Mouse (Mus musculus) megakaryocyte, embryonic 14.5 days (primary cell): ENCODE results near the gene Tulp2. TPM values are rescaled to one million over a fixed set of nuclear protein-coding genes. Genes with fewer than 3 reads are reported as not detected.

Experiments used
- H3K27me3 ChIP-seq: replicated peaks from 2 replicates; pipeline ENCODE3; 2012; ENCODE audit warnings: inconsistent platforms
- H3K36me3 ChIP-seq: replicated peaks from 2 replicates; pipeline ENCODE3; 2012; ENCODE audit warnings: low read length, inconsistent platforms, mixed read lengths
- H3K4me1 ChIP-seq: 2 replicates; pipeline ENCODE4 v1.6.1; 2012; ENCODE audit warnings: inconsistent platforms
- H3K4me3 ChIP-seq: replicated peaks from 2 replicates; pipeline ENCODE3; 2012; ENCODE audit warnings: moderate library complexity, mild to moderate bottlenecking, inconsistent platforms
- H3K9me3 ChIP-seq: 2 replicates; pipeline ENCODE4 v1.6.1; 2012; ENCODE audit warnings: inconsistent platforms
- FLI1 ChIP-seq: IDR thresholded peaks from 2 replicates; pipeline ENCODE4 v1.6.1; 2012; ENCODE audit warnings: low read length, inconsistent platforms, mixed read lengths
- GATA1 ChIP-seq: IDR thresholded peaks from 3 replicates; pipeline ENCODE4 v1.6.1; 2012; ENCODE audit warnings: mixed read lengths, low read length, inconsistent platforms, borderline replicate concordance
- polyA plus RNA-seq: library from polyadenylated mRNA; stranded (reverse); fragments of >175 nt; gene quantifications from 2 replicates; pipeline ENCODE4 v1.2.3, GENCODE M21; 2012; ENCODE audit warnings: low replicate concordance; ENCODE audit not compliant: insufficient read depth

The Tulp2 gene
- polyA plus RNA-seq, 1 experiment = not detected

GRCm38 (mm10) chr7:45564811-45565210 lies 83.1 kb downstream of the Tulp2 start:
- Histone ChIP-seq H3K4me3 (no peak overlapping the region), H3K4me1 (peaks cover 83% of the 10 kb centered on the region), H3K9me3 (no peaks in the 10 kb centered on the region)

GRCm38 (mm10) chr7:45565446-45565845 lies 83.8 kb downstream of the Tulp2 start:
- Histone ChIP-seq H3K4me1 (peaks cover 81% of the 10 kb centered on the region), H3K9me3 (no peaks in the 10 kb centered on the region), H3K4me3 (no peak overlapping the region), H3K36me3 (peaks cover 6% of the 10 kb centered on the region), H3K27me3 (no peaks in the 10 kb centered on the region)
- no peak for TF ChIP-seq FLI1
- TF ChIP-seq GATA1 = no peak

More at GRCm38 (mm10) chr7:45564811-45565210, 83.1 kb downstream of the Tulp2 start:
- H3K27me3 ChIP-seq = no peaks in the 10 kb centered on the region
- TF ChIP-seq FLI1 (no peak), GATA1 (no peak)
- H3K36me3 ChIP-seq = peaks cover 6% of the 10 kb centered on the region

GRCm38 (mm10) chr7:45567112-45567779 lies 85.6 kb downstream of the Tulp2 start:
- Histone ChIP-seq H3K9me3 (no peaks in the 10 kb centered on the region), H3K36me3 (peaks cover 6% of the 10 kb centered on the region), H3K4me3 (peak overlapping the region; percentile 91), H3K27me3 (no peaks in the 10 kb centered on the region), H3K4me1 (peaks cover 78% of the 10 kb centered on the region)
- TF ChIP-seq GATA1 (no peak), FLI1 (no peak)

GRCm38 (mm10) chr7:45567780-45568516 lies 86.3 kb downstream of the Tulp2 start:
- peak overlapping the region; percentile 91 for H3K4me3 ChIP-seq

GRCm38 (mm10) chr7:45568601-45569473 lies 87.2 kb downstream of the Tulp2 start:
- Histone ChIP-seq H3K36me3 (peaks cover 18% of the 10 kb centered on the region), H3K4me1 (peaks cover 83% of the 10 kb centered on the region), H3K9me3 (no peaks in the 10 kb centered on the region), H3K27me3 (no peaks in the 10 kb centered on the region), H3K4me3 (peak overlapping the region; percentile 91)
- TF ChIP-seq FLI1 (no peak), GATA1 (no peak)

More at GRCm38 (mm10) chr7:45567780-45568516, 86.3 kb downstream of the Tulp2 start:
- H3K27me3 ChIP-seq = no peaks in the 10 kb centered on the region
- H3K9me3 ChIP-seq = no peaks in the 10 kb centered on the region
- peaks cover 78% of the 10 kb centered on the region for H3K4me1 ChIP-seq
- TF ChIP-seq FLI1 (no peak), GATA1 (no peak; the same call in 2 of the 3 replicates)
- peaks cover 11% of the 10 kb centered on the region for H3K36me3 ChIP-seq

GRCm38 (mm10) chr7:45570103-45570741 lies 88.5 kb downstream of the Tulp2 start, which contains the start of gene Bcat2:
Gene Bcat2, plus strand, starts transcription at chr7:45570153.
- no peak for TF ChIP-seq GATA1
- TF ChIP-seq FLI1 = no peak
- Histone ChIP-seq H3K4me3 (peak within 1 kb of the TSS; percentile 95), H3K4me1 (peaks cover 91% of the 10 kb centered on the region), H3K36me3 (peaks cover 32% of the 10 kb centered on the region), H3K9me3 (no peaks in the 10 kb centered on the region), H3K27me3 (no peaks in the 10 kb centered on the region)

GRCm38 (mm10) chr7:45571966-45572365 lies 90.3 kb downstream of the Tulp2 start:
- Histone ChIP-seq H3K4me1 (peaks cover 76% of the 10 kb centered on the region), H3K4me3 (peak overlapping the region; percentile 95), H3K27me3 (no peaks in the 10 kb centered on the region), H3K36me3 (peaks cover 46% of the 10 kb centered on the region), H3K9me3 (no peaks in the 10 kb centered on the region)
- no peak for TF ChIP-seq FLI1

Other genes with a start within 250 kb of the Tulp2 start
- gene Cd37, start 242.8 kb upstream of the Tulp2 start, polyA plus RNA-seq = 212 and 263 TPM in 2 replicates
- gene Slc6a16, start 240.8 kb upstream of the Tulp2 start, polyA plus RNA-seq = not detected in 2 replicates
- gene Slc6a21, start 204.4 kb upstream of the Tulp2 start, polyA plus RNA-seq = not detected in 2 replicates
- 7.6 TPM in 1 of 2 replicates, not detected in the other for gene Trpm4, start 148.1 kb upstream of the Tulp2 start, polyA plus RNA-seq
- gene Hrc, start 146.6 kb upstream of the Tulp2 start, polyA plus RNA-seq = not detected in 2 replicates
- gene Ppfia3, start 114.9 kb upstream of the Tulp2 start, polyA plus RNA-seq = 0.79 TPM in 1 of 2 replicates, not detected in the other
- 4.1 TPM in 1 of 2 replicates, not detected in the other for gene Lin7b, start 111.3 kb upstream of the Tulp2 start, polyA plus RNA-seq
- 154 and 515 TPM in 2 replicates for gene Snrnp70, start 86.1 kb upstream of the Tulp2 start, polyA plus RNA-seq
- gene Kcna7, start 76.2 kb upstream of the Tulp2 start, polyA plus RNA-seq = not detected in 2 replicates
- gene Ntf5, start 68.2 kb upstream of the Tulp2 start, polyA plus RNA-seq = not detected in 2 replicates
- gene Lhb, start 61.1 kb upstream of the Tulp2 start, polyA plus RNA-seq = not detected in 2 replicates
- gene Gys1, start 47.0 kb upstream of the Tulp2 start, polyA plus RNA-seq = 33.8 and 44.5 TPM in 2 replicates
- gene Ruvbl2, start 43.8 kb upstream of the Tulp2 start, polyA plus RNA-seq = 90.5 and 244 TPM in 2 replicates
- 24,502 and 30,989 TPM in 2 replicates for gene Ftl1, start 22.0 kb upstream of the Tulp2 start, polyA plus RNA-seq
- gene Bax, start 15.0 kb upstream of the Tulp2 start, polyA plus RNA-seq = 502 and 597 TPM in 2 replicates
- gene Gm45808, start 4.9 kb downstream of the Tulp2 start, polyA plus RNA-seq = not detected in 2 replicates
- 0.23 and 0.70 TPM in 2 replicates for gene Dhdh, start 6.9 kb downstream of the Tulp2 start, polyA plus RNA-seq
- gene Nucb1, start 28.5 kb downstream of the Tulp2 start, polyA plus RNA-seq = 504 and 892 TPM in 2 replicates
- 361 and 818 TPM in 2 replicates for gene Ppp1r15a, start 44.4 kb downstream of the Tulp2 start, polyA plus RNA-seq
- 2.9 and 16.4 TPM in 2 replicates for gene Plekha4, start 44.5 kb downstream of the Tulp2 start, polyA plus RNA-seq
- 4.9 and 6.8 TPM in 2 replicates for gene Hsd17b14, start 73.0 kb downstream of the Tulp2 start, polyA plus RNA-seq
- 20.6 and 56.4 TPM in 2 replicates for gene Bcat2, start 88.3 kb downstream of the Tulp2 start, polyA plus RNA-seq
- gene Fgf21, start 133.6 kb downstream of the Tulp2 start, polyA plus RNA-seq = not detected in 2 replicates
- gene Fut1, start 135.4 kb downstream of the Tulp2 start, polyA plus RNA-seq = 1.1 TPM in 1 of 2 replicates, not detected in the other
- not detected in 2 replicates for gene Izumo1, start 139.9 kb downstream of the Tulp2 start, polyA plus RNA-seq
- gene Rasip1, start 145.6 kb downstream of the Tulp2 start, polyA plus RNA-seq = 0.36 TPM in 1 of 2 replicates, not detected in the other
- gene Mamstr, start 158.1 kb downstream of the Tulp2 start, polyA plus RNA-seq = not detected in 2 replicates
- not detected in 2 replicates for gene Fut2, start 184.5 kb downstream of the Tulp2 start, polyA plus RNA-seq
- not detected in 2 replicates for gene Ntn5, start 202.1 kb downstream of the Tulp2 start, polyA plus RNA-seq
- gene Sec1, start 212.5 kb downstream of the Tulp2 start, polyA plus RNA-seq = not detected in 2 replicates
- 1.1 and 3.5 TPM in 2 replicates for gene Car11, start 218.0 kb downstream of the Tulp2 start, polyA plus RNA-seq
- gene Dbp, start 223.2 kb downstream of the Tulp2 start, polyA plus RNA-seq = 23.4 and 41.9 TPM in 2 replicates
- gene Rpl18, start 233.6 kb downstream of the Tulp2 start, polyA plus RNA-seq = 10,199 and 14,647 TPM in 2 replicates
- gene Sphk2, start 236.1 kb downstream of the Tulp2 start, polyA plus RNA-seq = 242 and 413 TPM in 2 replicates
- gene Fam83e, start 239.3 kb downstream of the Tulp2 start, polyA plus RNA-seq = not detected in 2 replicates
- not detected in 2 replicates for gene Spaca4, start 243.9 kb downstream of the Tulp2 start, polyA plus RNA-seq